Mouse (Mus musculus) embryonic facial prominence, embryonic 10.5 days (tissue): Measurements from ENCODE around the gene Dnajb13. TPM values are rescaled to one million over a fixed set of nuclear protein-coding genes. Genes with fewer than 3 reads are reported as not detected.
"Not testable (repeated sequence)": the region's sequence is repeated elsewhere in the genome, so short reads cannot be mapped to it uniquely, and the experiment has no call there.

Source experiments
- DNase-seq: peaks from one replicate; pipeline ENCODE4 v3.0.0-alpha.2; 2017; ENCODE audit warnings: low spot score
- H3K27ac ChIP-seq: fragments of 300-500 bp; sonication (generic); replicated peaks from 2 replicates; pipeline ENCODE4 v1.5.1; 2016; ENCODE audit warnings: mild to moderate bottlenecking
- H3K27me3 ChIP-seq: fragments of 300-500 bp; sonication (generic); replicated peaks from 2 replicates; pipeline ENCODE4 v1.6.1; 2016; ENCODE audit warnings: low read depth, mild to moderate bottlenecking; ENCODE audit not compliant: poor library complexity, severe bottlenecking
- H3K36me3 ChIP-seq: fragments of 300-500 bp; sonication (generic); replicated peaks from 2 replicates; pipeline ENCODE4 v1.6.1; 2016; ENCODE audit warnings: mild to moderate bottlenecking, moderate library complexity
- H3K4me1 ChIP-seq: fragments of 300-500 bp; sonication (generic); 2 replicates; pipeline ENCODE4 v1.6.1; 2016
- H3K4me3 ChIP-seq: fragments of 300-500 bp; sonication (generic); 2 replicates; pipeline ENCODE4 v1.5.1; 2016; ENCODE audit warnings: mild to moderate bottlenecking, moderate library complexity
- H3K9me3 ChIP-seq: fragments of 300-500 bp; sonication (generic); 2 replicates; pipeline ENCODE4 v1.6.1; 2016; ENCODE audit warnings: mild to moderate bottlenecking
- WGBS: fragments of 180-500 bp; shearing (Covaris S2); methylation state at CpG from one replicate; pipeline ENCODE4 v1.1.7; 2016; 5-methylcytosine and 5-hydroxymethylcytosine counted together
- polyA plus RNA-seq: library from polyadenylated mRNA; unstranded; fragments of >200 nt; fragmentation: Nextera tagmentation; extraction: Ambion mirVana; gene quantifications from 2 replicates; pipeline ENCODE4 v1.2.1, GENCODE M21; 2016

Dnajb13 gene
- polyA plus RNA-seq, 1 experiment from 2014 or later: 0.27 TPM

DNA sequence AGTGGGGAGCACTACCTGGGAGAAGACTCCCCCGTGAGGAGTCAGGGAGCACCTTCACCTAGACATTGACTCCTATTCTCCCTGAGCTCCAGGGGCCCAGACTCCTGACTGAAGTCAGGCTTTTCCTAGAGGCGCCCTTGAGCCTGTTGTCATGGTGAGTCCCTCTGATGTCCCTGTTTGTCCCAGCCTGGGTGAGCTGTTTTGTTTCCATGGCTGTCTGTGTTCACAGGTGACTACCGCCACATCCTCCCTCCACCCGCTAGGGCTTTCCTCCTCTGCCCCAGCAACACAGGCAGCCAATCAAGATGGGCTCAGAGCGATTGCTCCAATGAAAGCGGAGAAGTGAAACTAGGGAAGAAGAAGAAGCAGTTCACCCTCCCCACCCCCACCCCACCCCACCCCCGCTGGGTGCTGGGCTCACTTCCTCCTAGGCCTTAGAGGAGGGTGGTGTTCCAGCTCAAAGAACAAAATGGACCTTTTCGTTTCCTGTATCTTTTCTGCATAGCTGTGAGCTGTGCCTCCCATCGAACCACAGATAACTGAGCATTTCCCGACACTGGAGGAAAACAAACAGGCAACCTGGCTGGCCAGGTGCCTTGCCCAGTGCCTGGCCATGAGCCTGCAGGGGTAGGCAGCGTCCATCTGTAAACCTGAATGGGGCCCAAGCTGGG, 19.0 kb downstream of the Dnajb13 start:
- WGBS: 23% methylated on average over 11 of the region's 11 CpGs
- Histone ChIP-seq H3K27me3 (peaks cover 30% of the 10 kb centered on the region), H3K9me3 (no peaks in the 10 kb centered on the region), H3K36me3 (peaks cover 41% of the 10 kb centered on the region), H3K4me1 (peaks cover 62% of the 10 kb centered on the region), H3K27ac (peak overlapping the region; percentile 86), H3K4me3 (peak overlapping the region; percentile 64)
- DNase-seq: peak; percentile 81

DNA sequence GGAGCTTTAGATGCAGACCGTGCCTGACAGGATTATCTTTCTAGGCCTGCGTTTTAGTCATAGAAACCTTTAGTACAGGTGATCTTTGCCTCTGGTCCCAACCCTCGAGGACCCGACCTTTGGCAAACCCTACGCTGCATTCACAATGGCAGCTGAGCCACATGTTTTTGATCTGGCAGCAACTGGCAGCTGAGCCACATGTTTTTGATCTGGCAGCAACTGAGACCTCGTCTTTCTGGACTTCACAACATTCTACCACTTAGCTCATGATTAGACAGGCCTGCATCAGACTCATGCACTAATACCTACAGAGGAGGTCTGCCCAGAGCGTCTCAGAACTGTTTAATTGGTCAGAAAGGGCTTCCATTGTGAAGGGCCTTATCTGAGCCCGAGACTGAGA, 19.7 kb downstream of the Dnajb13 start:
- 26% methylated on average over 8 of the region's 8 CpGs for WGBS
- Histone ChIP-seq H3K27me3 (peaks cover 30% of the 10 kb centered on the region), H3K4me1 (peaks cover 56% of the 10 kb centered on the region), H3K9me3 (no peaks in the 10 kb centered on the region), H3K36me3 (peaks cover 36% of the 10 kb centered on the region), H3K27ac (peak overlapping the region; percentile 86), H3K4me3 (peak overlapping the region; percentile 64)
- DNase-seq: peak; percentile 75

DNA sequence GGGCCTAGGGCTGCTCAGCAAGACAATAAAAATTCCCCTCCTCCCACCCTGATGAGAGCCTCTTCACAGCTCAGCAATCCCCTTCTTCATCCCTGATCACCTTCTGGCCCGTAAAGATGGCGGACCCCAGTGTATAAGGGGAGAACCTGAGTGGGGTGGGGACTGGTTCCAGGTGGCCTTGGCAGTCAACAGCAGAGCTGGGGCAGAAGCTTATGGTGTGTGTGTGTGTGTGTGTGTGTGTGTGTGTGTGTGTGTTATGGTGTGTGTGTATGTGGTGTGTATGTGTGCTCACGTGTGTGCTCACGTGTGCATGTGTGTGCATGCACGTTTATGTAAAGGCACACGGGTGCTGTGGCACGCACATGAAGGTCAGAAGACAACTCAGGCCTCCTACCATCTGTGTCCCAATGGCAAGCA, 20.3 kb downstream of the Dnajb13 start:
- peak overlapping the region; percentile 86 for H3K27ac ChIP-seq
- H3K4me1 ChIP-seq: peaks cover 56% of the 10 kb centered on the region
- WGBS: 88% methylated on average over 7 of the region's 7 CpGs
- DNase-seq: peak; percentile 15
- H3K27me3 ChIP-seq: peaks cover 30% of the 10 kb centered on the region
- peaks cover 30% of the 10 kb centered on the region for H3K36me3 ChIP-seq
- no peaks in the 10 kb centered on the region for H3K9me3 ChIP-seq
- peak overlapping the region; percentile 64 for H3K4me3 ChIP-seq

DNA sequence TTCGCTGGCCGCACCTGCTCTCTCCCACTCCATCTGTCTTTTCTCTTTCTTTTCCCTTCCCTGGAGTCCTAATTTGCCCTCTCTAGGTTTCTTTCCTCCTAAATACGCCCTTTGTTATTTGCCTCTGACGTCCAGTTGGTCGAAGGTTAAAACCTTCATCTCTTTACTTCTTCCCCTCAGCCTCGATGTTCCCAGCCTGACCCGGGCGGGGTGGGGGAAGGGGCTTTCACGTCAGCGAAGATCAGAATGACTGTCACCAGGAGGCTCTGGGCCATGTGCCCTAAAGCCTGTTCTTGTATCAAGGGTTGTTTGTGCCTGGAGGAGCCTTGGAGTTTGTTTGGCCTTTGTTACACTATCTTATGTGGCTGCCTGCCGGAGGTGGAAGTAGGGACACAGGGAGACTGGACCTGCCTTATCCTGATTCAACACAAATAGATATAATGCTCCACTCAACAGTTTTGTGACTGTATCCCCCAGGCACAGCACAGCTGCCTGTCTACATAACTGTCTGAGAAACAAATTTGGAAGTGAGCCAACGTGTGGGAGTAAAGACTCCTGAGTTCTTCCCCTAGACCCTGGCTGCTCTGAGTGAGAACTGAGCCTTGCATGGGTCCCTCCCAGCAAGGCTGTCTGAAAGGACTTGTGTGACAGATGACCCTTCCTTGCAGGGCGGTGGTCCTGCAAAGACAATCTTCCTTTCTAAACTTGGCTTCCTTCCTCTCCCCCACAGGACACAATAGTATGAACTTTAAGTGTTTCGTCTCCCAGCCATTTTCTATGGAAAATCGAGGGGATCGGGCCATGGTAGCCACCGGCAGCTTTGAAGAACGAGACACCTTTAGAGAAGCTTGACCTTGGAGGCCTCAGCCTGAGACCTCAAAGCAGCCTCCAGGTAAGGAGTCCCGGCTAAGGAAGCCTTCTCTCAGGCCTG, 21.0 kb downstream of the Dnajb13 start:
- peak overlapping the region; percentile 64 for H3K4me3 ChIP-seq
- peak overlapping the region; percentile 86 for H3K27ac ChIP-seq
- peaks cover 57% of the 10 kb centered on the region for H3K4me1 ChIP-seq
- no peaks in the 10 kb centered on the region for H3K9me3 ChIP-seq
- H3K36me3 ChIP-seq: peaks cover 23% of the 10 kb centered on the region
- 39% methylated on average over 19 of the region's 19 CpGs for WGBS
- peaks cover 30% of the 10 kb centered on the region for H3K27me3 ChIP-seq
- peak; percentile 45 for DNase-seq

DNA sequence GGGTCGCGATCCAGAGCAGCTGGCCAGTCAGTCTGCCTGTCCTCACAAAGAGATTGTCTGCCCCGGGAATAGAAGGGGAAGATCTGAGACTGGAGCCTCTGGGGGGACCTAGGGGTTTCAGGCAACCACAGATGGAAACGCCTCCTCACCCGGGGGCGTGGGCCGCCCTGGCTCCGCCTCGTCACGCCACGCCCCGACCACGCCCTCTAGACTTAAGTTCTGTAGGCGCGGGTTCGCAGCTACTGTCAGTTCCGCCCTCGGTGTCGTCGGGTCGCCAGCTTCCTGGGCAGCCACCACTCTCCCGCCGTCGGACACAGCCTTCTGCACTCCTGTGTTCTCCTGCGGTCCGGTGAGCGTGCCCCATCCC, 21.7 kb downstream of the Dnajb13 start, which contains the start of gene Ucp2:
Gene Ucp2 (plus strand): TSS at position 221 of the 367 bp plus-strand sequence.
- WGBS: under 1% methylated on average over 27 of the region's 27 CpGs
- peaks cover 58% of the 10 kb centered on the region for H3K4me1 ChIP-seq

DNA sequence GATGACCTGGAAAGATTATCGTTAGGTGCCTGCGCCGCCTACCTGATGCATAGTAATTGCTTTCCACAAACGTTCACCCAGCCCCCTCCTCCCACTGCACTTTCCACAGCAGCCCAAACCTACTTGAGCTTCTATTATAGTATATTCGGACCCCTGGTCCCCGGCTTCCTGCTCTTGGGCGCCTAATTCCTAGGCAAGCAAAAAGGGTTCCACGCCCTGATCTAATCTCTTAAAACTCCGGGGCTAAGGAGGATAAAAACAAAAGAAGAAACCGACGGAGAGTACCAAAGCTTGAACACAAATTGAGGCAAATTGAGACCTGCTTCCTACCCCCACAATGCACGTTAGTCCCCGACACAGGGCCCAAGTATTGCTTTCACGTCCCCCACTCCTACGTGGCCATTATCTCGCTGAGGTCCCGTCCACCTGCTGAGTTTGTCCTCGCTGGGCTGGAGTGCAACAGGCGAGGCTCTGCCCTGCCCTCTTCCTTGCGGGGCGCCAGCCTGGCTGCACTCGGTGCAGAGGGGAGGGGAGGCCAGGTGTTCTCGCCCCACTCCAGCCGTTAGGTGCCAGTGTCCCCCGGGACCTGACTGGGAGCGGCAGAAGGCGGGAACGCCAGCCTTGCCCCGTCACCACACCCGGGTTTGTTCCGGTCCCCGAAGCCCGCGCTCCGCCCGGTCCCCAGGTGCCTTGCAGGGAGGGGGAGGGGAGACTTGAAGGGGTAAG, 22.2 kb downstream of the Dnajb13 start:
- no peaks in the 10 kb centered on the region for H3K9me3 ChIP-seq
- peaks cover 52% of the 10 kb centered on the region for H3K4me1 ChIP-seq
- peak; percentile 15 for DNase-seq
- H3K27ac ChIP-seq: peak overlapping the region; percentile 86
- 2% methylated on average over 36 of the region's 36 CpGs for WGBS
- H3K36me3 ChIP-seq: peaks cover 11% of the 10 kb centered on the region
- H3K4me3 ChIP-seq: peak overlapping the region; percentile 64
- peaks cover 30% of the 10 kb centered on the region for H3K27me3 ChIP-seq

More for the DNA sequence above, 21.7 kb downstream of the Dnajb13 start, which contains the start of gene Ucp2:
- no peaks in the 10 kb centered on the region for H3K9me3 ChIP-seq
- peak; percentile 84 for DNase-seq
- H3K27ac ChIP-seq: peak within 1 kb of the TSS; percentile 86
- peaks cover 17% of the 10 kb centered on the region for H3K36me3 ChIP-seq
- peak within 1 kb of the TSS; percentile 64 for H3K4me3 ChIP-seq
- peaks cover 30% of the 10 kb centered on the region for H3K27me3 ChIP-seq

DNA sequence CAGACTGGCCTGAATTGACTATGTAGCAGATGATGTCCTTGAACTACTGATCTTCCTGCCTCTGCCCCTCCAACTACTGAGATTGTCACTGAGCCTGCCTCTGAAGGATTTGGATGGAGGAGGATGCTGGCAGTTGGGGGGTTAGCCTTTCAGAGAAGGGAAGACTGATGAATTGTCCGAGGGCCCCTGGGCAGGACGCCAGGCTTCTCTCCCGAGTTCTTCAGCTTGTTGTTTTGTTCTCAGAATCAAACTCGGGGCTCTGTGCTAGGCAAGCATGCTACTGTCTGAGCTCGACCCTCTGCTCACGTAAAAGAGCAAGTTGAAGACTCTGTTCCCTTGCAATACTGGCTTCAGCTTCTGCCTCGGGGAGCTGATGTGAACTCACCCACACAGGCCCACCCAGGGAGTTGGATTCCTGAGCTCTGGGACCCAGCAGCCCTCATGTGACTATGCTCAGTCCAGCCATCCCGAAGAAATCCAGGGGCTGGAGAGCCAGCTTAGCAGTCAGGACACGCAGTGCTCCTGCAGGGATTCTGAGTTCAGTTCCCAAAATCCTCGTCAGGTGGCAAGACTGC, 26.2 kb downstream of the Dnajb13 start:
- Histone ChIP-seq H3K9me3 (no peaks in the 10 kb centered on the region), H3K27ac (peak overlapping the region; percentile 8; the same call in 1 of the 2 replicates), H3K4me1 (peaks cover 17% of the 10 kb centered on the region), H3K27me3 (peaks cover 20% of the 10 kb centered on the region), H3K36me3 (no peaks in the 10 kb centered on the region), H3K4me3 (no peak overlapping the region)
- WGBS: 49% methylated on average over 10 of the region's 10 CpGs
- no peak for DNase-seq

DNA sequence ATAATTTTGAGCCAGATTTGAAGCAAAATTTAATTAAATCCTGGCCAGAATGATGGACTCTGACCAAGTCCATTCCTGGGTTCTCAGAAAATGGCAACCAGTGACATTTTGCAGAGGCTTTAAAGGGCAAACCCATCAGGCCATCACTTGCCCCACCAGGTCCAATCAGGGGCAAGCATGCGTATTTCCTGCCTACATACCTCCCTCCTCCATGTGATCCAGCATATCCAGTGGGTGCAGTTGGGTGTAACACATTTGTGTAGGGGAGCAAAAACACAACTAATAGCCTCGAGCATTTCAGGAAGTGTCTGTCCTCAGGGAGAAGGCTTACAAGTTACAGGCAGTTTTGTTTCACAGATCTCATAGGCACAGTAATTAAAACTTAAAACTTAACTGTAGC, 27.5 kb downstream of the Dnajb13 start:
- Histone ChIP-seq H3K27ac (no peak overlapping the region), H3K9me3 (no peaks in the 10 kb centered on the region), H3K27me3 (peaks cover 8% of the 10 kb centered on the region), H3K4me3 (no peak overlapping the region), H3K36me3 (no peaks in the 10 kb centered on the region), H3K4me1 (peaks cover 5% of the 10 kb centered on the region)
- WGBS: 71% methylated on average over 2 of the region's 2 CpGs
- no peak for DNase-seq

DNA sequence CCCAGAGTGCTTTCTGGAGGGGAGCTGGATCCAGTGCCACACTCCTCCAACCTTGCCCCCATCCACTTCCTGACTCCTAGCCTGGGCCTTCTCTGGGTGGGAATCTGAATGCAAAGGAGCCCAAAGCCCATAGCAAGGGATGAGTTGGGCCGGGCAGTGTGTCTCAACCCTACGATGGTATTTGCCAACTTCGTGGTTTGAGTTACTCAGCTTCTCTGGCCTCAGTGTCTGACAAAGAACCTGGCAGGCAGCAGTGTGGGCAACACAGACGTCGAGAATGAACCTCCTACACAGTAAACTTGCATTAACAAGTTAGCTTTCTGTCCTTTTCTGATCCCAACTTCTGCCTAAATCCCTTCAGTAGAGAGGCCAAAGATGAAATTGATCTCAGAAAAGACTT, 30.3 kb downstream of the Dnajb13 start:
- no peak for DNase-seq
- H3K36me3 ChIP-seq: no peaks in the 10 kb centered on the region
- H3K27ac ChIP-seq: no peak overlapping the region
- no peaks in the 10 kb centered on the region for H3K27me3 ChIP-seq
- 86% methylated on average over 5 of the region's 5 CpGs for WGBS
- H3K4me3 ChIP-seq: no peak overlapping the region
- H3K9me3 ChIP-seq: no peaks in the 10 kb centered on the region
- H3K4me1 ChIP-seq: peaks cover 3% of the 10 kb centered on the region; the same call in 1 of the 2 replicates

DNA sequence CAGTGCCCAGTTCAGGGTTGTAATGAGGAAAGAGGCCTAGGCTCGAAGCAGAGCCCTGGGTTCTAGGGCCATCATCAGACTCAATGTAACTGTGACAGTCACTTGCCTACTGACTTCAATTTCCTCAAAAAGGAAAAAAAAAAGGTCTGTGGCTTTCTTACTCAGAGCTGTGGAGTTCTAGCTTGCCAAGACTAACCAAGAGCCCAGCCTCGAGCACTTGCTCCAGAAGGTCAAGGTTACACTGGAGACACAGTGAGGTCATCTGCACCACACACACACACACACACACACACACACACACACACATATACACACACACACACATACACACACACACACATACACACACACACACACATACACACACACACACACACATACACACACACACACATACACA, 32.7 kb downstream of the Dnajb13 start:
- not testable (repeated sequence) for H3K27me3 ChIP-seq, H3K4me3 ChIP-seq, DNase-seq, H3K9me3 ChIP-seq, H3K4me1 ChIP-seq, H3K36me3 ChIP-seq, H3K27ac ChIP-seq
- 79% methylated on average over 2 of the region's 2 CpGs for WGBS

DNA sequence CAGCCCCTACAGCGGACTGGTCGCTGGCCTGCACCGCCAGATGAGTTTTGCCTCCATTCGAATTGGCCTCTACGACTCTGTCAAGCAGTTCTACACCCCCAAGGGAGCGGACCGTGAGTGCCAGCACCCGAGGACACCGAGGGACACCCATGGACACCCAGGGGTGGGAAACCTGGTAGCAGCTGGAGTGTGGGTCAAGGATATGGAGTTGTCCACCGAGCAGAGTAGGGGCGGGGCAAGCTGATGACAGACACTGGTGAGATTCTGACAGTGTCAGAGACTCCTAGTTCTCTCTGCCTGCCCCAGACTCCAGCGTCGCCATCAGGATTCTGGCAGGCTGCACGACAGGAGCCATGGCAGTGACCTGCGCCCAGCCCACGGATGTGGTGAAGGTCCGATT, 34.6 kb downstream of the Dnajb13 start:
- 0 out of 2 replicates have a peak, but pooled peaks cover 3% of the 10 kb centered on the region for H3K27me3 ChIP-seq
- H3K27ac ChIP-seq: no peak overlapping the region
- no peak overlapping the region for H3K4me3 ChIP-seq
- no peak for DNase-seq
- H3K4me1 ChIP-seq: no peaks in the 10 kb centered on the region
- H3K36me3 ChIP-seq: no peaks in the 10 kb centered on the region
- WGBS: 83% methylated on average over 17 of the region's 17 CpGs
- no peaks in the 10 kb centered on the region for H3K9me3 ChIP-seq

DNA sequence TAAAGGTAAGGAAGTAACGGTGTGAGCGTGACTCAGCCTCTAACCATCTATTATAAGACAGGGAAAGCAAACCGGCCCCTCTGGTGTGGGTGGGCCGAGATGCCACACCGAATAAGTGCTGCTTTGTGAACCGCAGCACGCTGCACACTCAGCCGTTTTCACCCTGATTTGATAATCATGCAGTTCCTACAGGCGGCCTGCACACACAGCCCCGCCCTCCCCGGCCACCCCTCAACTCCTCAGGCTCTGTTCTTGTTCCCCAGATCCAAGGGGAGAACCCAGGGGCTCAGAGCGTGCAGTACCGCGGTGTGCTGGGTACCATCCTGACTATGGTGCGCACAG, 35.0 kb downstream of the Dnajb13 start:
- no peak overlapping the region for H3K27ac ChIP-seq
- 0 out of 2 replicates have a peak, but pooled peaks cover 3% of the 10 kb centered on the region for H3K27me3 ChIP-seq
- no peaks in the 10 kb centered on the region for H3K4me1 ChIP-seq
- no peaks in the 10 kb centered on the region for H3K9me3 ChIP-seq
- WGBS: 72% methylated on average over 15 of the region's 15 CpGs
- no peak for DNase-seq
- H3K4me3 ChIP-seq: no peak overlapping the region
- H3K36me3 ChIP-seq: no peaks in the 10 kb centered on the region
